In the genomic region with DNA sequence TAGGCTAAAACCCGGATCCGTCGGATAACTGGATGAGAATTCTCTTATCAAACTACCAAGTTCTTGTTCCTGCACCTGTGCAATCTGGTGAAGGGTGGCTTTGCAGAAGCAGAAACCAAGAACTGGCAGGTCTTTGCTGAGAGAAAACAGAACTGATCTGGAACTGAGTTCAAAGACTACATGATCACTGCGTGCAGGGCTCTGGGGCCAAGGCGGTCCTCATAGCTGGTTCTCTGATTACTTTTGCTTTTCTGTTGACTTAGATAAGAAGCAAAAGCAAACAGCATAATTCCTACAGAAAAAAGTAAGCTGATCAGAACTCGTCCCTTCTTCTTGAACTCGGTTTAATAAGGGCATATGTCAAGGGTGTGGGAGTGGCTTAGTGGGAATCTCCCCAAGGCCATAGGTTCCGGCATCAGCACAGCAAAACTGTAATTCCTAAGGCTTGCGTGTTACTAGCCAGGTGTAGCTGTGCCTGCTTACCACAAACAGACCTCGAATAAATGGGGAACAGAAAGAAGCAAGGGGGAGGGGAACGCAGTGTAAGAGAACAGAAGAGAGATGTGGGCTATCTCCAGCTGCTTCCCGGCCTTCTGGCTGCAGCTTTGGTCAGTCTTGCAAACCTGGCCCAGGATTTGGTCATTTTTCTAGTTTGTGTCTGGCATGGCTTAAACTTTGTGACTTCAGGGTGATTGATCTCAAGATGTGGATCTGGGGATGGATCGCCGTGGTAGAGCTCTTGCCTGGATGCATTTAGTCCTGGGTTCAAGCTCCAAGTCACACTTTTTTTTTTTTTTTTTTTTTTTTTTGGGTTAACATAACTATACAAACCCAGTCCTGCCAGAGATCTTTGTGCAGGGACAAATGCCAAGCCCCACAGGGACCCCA, we compare ENCODE assay signal across 8 mouse cellular contexts. TPM values are rescaled to one million over a fixed set of nuclear protein-coding genes. Genes with fewer than 3 reads are reported as not detected.
A peak's percentile ranks its signal among the peaks of the same experiment; 100 is the strongest.
DNase-seq lines count a peak whose midpoint lies in the region; TF ChIP-seq lines count a peak whose summit lies in the region.

No protein-coding gene starts in this region.

- 3% methylated on average over 14 of the region's 14 CpGs for WGBS in bone marrow, adult 2 months

- no peak for TF ChIP-seq POLR2A in bone marrow, adult 2 months (IDR thresholded peaks at IDR 0.05; ENCODE audit: borderline replicate concordance, control insufficient read depth, low read depth, low read length)

- no peak for TF ChIP-seq CTCF in bone marrow, adult 2 months (IDR thresholded peaks at IDR 0.05; ENCODE audit: control insufficient read depth, insufficient read depth, low read length)

- H3K27ac ChIP-seq in bone marrow, adult 2 months (ENCODE audit: control insufficient read depth, insufficient read depth, low read depth, low read length, poor library complexity) = peak overlapping the region; percentile 73

- peak overlapping the region; percentile 19 for H3K4me3 ChIP-seq in bone marrow, adult 2 months (replicated peaks; ENCODE audit: control insufficient read depth, low read depth, low read length)

- peaks cover 4% of the 10 kb centered on the region for H3K4me1 ChIP-seq in bone marrow, adult 2 months (ENCODE audit: control insufficient read depth, insufficient read depth, low read length)

- peak; percentile 14 for DNase-seq in lung, postnatal 14 days
- no peak for DNase-seq in lung, postnatal 25 days (ENCODE audit: low spot score)
- DNase-seq in lung, postnatal 36 days = peak; percentile 61
- peak; percentile 32 for DNase-seq in thymus, postnatal 14 days
- DNase-seq in gastrocnemius, adult 8-10 months (ENCODE audit: low spot score in 2 of 2) = no peak
- no peak for DNase-seq in Muller cell, postnatal 12 days (ENCODE audit: inconsistent ontology term)
- no peak for DNase-seq in yolk sac, embryonic 10.5 days (ENCODE audit: low spot score)

RNA-seq across cellular contexts. Expression of a gene that starts 21.8 kb away (rescaled TPM):
- 21.1 and 30.2 TPM in 2 replicates for polyA plus RNA-seq in bone marrow, adult 2 months (2011; ENCODE audit: insufficient read depth, insufficient read length, low replicate concordance, missing spikeins)
- 100 to 1,000 TPM in 1 of 4 experiments, 10 to 100 TPM in 3; 89.7 to 104 (median 97.1) TPM for total RNA-seq in gastrocnemius, adult 8-10 months (2022)

Comparison
In these comparisons a context has a peak if more than half of its experiments do, and no peak if none do; other contexts are left out.
1. DNase-seq: peak in lung, postnatal 14 days (single experiment), lung, postnatal 36 days (single experiment) and thymus, postnatal 14 days (single experiment); none in lung, postnatal 25 days (single experiment), gastrocnemius, adult 8-10 months (0 of 2), Muller cell, postnatal 12 days (single experiment) and yolk sac, embryonic 10.5 days (single experiment).